Mouse (Mus musculus) hindbrain, embryonic 14.5 days (tissue): ENCODE data around the gene Paqr9. TPM values are rescaled to one million over a fixed set of nuclear protein-coding genes. Genes with fewer than 3 reads are reported as not detected.

Experiments
- ATAC-seq: fragments of 200-750 bp; cut with Nextera tagmentation; 2 replicates; pipeline ENCODE4 v1.8.0; 2017; ENCODE audit warnings: moderate number of reproducible peaks, mild to moderate bottlenecking, moderate TSS enrichment, moderate library complexity; ENCODE audit not compliant: low FRiP score
- DNase-seq: peaks from one replicate; pipeline ENCODE4 v3.0.0-alpha.2; 2015; ENCODE audit warnings: low spot score
- H3K27ac ChIP-seq: fragments of 300-500 bp; sonication (generic); 2 replicates; pipeline ENCODE4 v1.5.1; 2014; ENCODE audit warnings: mild to moderate bottlenecking, moderate library complexity
- H3K27me3 ChIP-seq: fragments of 300-500 bp; sonication (generic); 2 replicates; pipeline ENCODE4 v1.6.1; 2014; ENCODE audit warnings: mild to moderate bottlenecking, low read length, mixed read lengths; ENCODE audit not compliant: control insufficient read depth, insufficient read depth
- H3K36me3 ChIP-seq: fragments of 300-500 bp; sonication (generic); replicated peaks from 2 replicates; pipeline ENCODE4 v1.6.1; 2014; ENCODE audit not compliant: control insufficient read depth, insufficient read depth
- H3K4me1 ChIP-seq: fragments of 300-500 bp; sonication (generic); replicated peaks from 2 replicates; pipeline ENCODE4 v1.6.1; 2014; ENCODE audit warnings: antibody characterized with exemption, low read length, mixed read lengths; ENCODE audit not compliant: control insufficient read depth, insufficient read depth
- H3K4me2 ChIP-seq: fragments of 300-500 bp; sonication (generic); replicated peaks from 2 replicates; pipeline ENCODE4 v1.6.1; 2014; ENCODE audit warnings: mild to moderate bottlenecking, moderate library complexity
- H3K4me3 ChIP-seq: fragments of 300-500 bp; sonication (generic); replicated peaks from 2 replicates; pipeline ENCODE4 v1.5.1; 2014; ENCODE audit warnings: mild to moderate bottlenecking, low read length
- H3K9ac ChIP-seq: fragments of 300-500 bp; sonication (generic); 2 replicates; pipeline ENCODE4 v1.6.1; 2014
- H3K9me3 ChIP-seq: fragments of 300-500 bp; sonication (generic); 2 replicates; pipeline ENCODE4 v1.6.1; 2016; ENCODE audit warnings: low read length; ENCODE audit not compliant: control insufficient read depth
- WGBS: fragments of 180-500 bp; shearing (Covaris S2); extraction: QIAGEN DNeasy Blood & Tissue Kit; methylation state at CpG from one replicate; pipeline ENCODE4 v1.1.7; 2014; 5-methylcytosine and 5-hydroxymethylcytosine counted together
- polyA plus RNA-seq: library from polyadenylated mRNA; unstranded; fragments of >200 nt; fragmentation: Nextera tagmentation; extraction: Ambion mirVana; gene quantifications from 2 replicates; pipeline ENCODE4 v1.2.1, GENCODE M21; 2014

The Paqr9 gene
- polyA plus RNA-seq, 1 experiment from 2014 or later = 8.7 TPM

- no peaks in the 10 kb centered on the region for H3K36me3 ChIP-seq
- H3K9me3 ChIP-seq = no peaks in the 10 kb centered on the region
- H3K9ac ChIP-seq = no peak overlapping the region
- no peaks in the 10 kb centered on the region for H3K27me3 ChIP-seq
- H3K27ac ChIP-seq = no peak overlapping the region
- H3K4me3 ChIP-seq = no peak overlapping the region
- H3K4me2 ChIP-seq = no peak overlapping the region
- 68% methylated on average over 5 of the region's 5 CpGs for WGBS
- ATAC-seq = no peak
- no peaks in the 10 kb centered on the region for H3K4me1 ChIP-seq
- DNase-seq = no peak
Measured at GRCm38 (mm10) chr9:95607196-95607595, 47.7 kb downstream of the Paqr9 start.

- WGBS = 87% methylated on average over 8 of the region's 8 CpGs
- Histone ChIP-seq H3K27me3 (no peaks in the 10 kb centered on the region), H3K4me2 (no peak overlapping the region), H3K36me3 (no peaks in the 10 kb centered on the region), H3K9me3 (no peaks in the 10 kb centered on the region), H3K27ac (no peak overlapping the region), H3K9ac (no peak overlapping the region), H3K4me1 (0 out of 2 replicates have a peak, but pooled peaks cover 4% of the 10 kb centered on the region), H3K4me3 (no peak overlapping the region)
- ATAC-seq (no peak), DNase-seq (no peak)
Measured at GRCm38 (mm10) chr9:95612246-95612768, 52.9 kb downstream of the Paqr9 start.

GRCm38 (mm10) chr9:95613426-95614127, 54.1 kb downstream of the Paqr9 start:
- peak; percentile 68 for ATAC-seq
- peak; percentile 37 for DNase-seq
- no peak overlapping the region for H3K4me3 ChIP-seq
- 0 out of 2 replicates have a peak overlapping the region, but pooled peaks have one; percentile 4 for H3K9ac ChIP-seq
- WGBS = 13% methylated on average over 9 of the region's 9 CpGs
- no peaks in the 10 kb centered on the region for H3K36me3 ChIP-seq
- H3K9me3 ChIP-seq = no peaks in the 10 kb centered on the region
- H3K27ac ChIP-seq = no peak overlapping the region
- H3K4me2 ChIP-seq = peak overlapping the region; percentile 41
- no peaks in the 10 kb centered on the region for H3K27me3 ChIP-seq
- H3K4me1 ChIP-seq = 0 out of 2 replicates have a peak, but pooled peaks cover 4% of the 10 kb centered on the region

- ATAC-seq (no peak), DNase-seq (no peak)
- Histone ChIP-seq H3K36me3 (no peaks in the 10 kb centered on the region), H3K9ac (no peak overlapping the region), H3K4me1 (0 out of 2 replicates have a peak, but pooled peaks cover 4% of the 10 kb centered on the region), H3K27ac (no peak overlapping the region), H3K4me2 (no peak overlapping the region), H3K9me3 (no peaks in the 10 kb centered on the region), H3K27me3 (no peaks in the 10 kb centered on the region), H3K4me3 (no peak overlapping the region)
- 85% methylated on average over 14 of the region's 14 CpGs for WGBS
Measured at GRCm38 (mm10) chr9:95614861-95615615, 55.6 kb downstream of the Paqr9 start.

GRCm38 (mm10) chr9:95615961-95616360, 56.5 kb downstream of the Paqr9 start:
- no peak overlapping the region for H3K9ac ChIP-seq
- 0 out of 2 replicates have a peak, but pooled peaks cover 4% of the 10 kb centered on the region for H3K4me1 ChIP-seq
- H3K36me3 ChIP-seq = no peaks in the 10 kb centered on the region
- no peak for DNase-seq
- no peak overlapping the region for H3K4me3 ChIP-seq
- WGBS = 88% methylated on average over 3 of the region's 3 CpGs
- no peaks in the 10 kb centered on the region for H3K27me3 ChIP-seq
- ATAC-seq = no peak
- H3K27ac ChIP-seq = no peak overlapping the region
- no peak overlapping the region for H3K4me2 ChIP-seq
- no peaks in the 10 kb centered on the region for H3K9me3 ChIP-seq

Other genes starting within 250 kb of the Paqr9 start
- gene Chst2, start 152.9 kb upstream of the Paqr9 start, polyA plus RNA-seq = 16.3 and 19.9 TPM in 2 replicates
- gene U2surp, start 47.7 kb upstream of the Paqr9 start, polyA plus RNA-seq = 117 and 119 TPM in 2 replicates
- gene Pcolce2, start 77.9 kb downstream of the Paqr9 start, polyA plus RNA-seq = 2.6 and 2.7 TPM in 2 replicates
- gene Trpc1, start 190.7 kb downstream of the Paqr9 start, polyA plus RNA-seq = 11.8 and 12.3 TPM in 2 replicates